Mouse (Mus musculus): ENCODE results near the gene Nsmf.
A peak's percentile ranks its signal among the peaks of the same experiment; 100 is the strongest.

The Nsmf gene

GRCm38 (mm10) chr2:25087842-25088241 lies 33.7 kb downstream of the Nsmf start:
- DNase-seq (ENCODE audit: low spot score): no peak

- no peak for DNase-seq (ENCODE audit: low spot score)
These were observed 34.5 kb downstream of the Nsmf start for GRCm38 (mm10) chr2:25088636-25089035.

- DNase-seq (ENCODE audit: low spot score): no peak
These were observed 40.6 kb downstream of the Nsmf start for GRCm38 (mm10) chr2:25094785-25095108.

GRCm38 (mm10) chr2:25095109-25095850 lies 41.1 kb downstream of the Nsmf start, which contains the start of gene Noxa1:
Gene Noxa1 (minus strand): TSS chr2:25095149.
- DNase-seq (ENCODE audit: low spot score): no peak

GRCm38 (mm10) chr2:25098005-25098615 lies 44.0 kb downstream of the Nsmf start:
- no peak for DNase-seq (ENCODE audit: low spot score)

- DNase-seq (ENCODE audit: low spot score): peak; percentile 65
These were observed 44.8 kb downstream of the Nsmf start for GRCm38 (mm10) chr2:25098956-25099355.

GRCm38 (mm10) chr2:25099703-25100102 lies 45.5 kb downstream of the Nsmf start:
- no peak for DNase-seq (ENCODE audit: low spot score)

- no peak for DNase-seq (ENCODE audit: low spot score)
These were observed 50.0 kb downstream of the Nsmf start for GRCm38 (mm10) chr2:25104122-25104521.

- DNase-seq (ENCODE audit: low spot score): no peak
These were observed 51.9 kb downstream of the Nsmf start for GRCm38 (mm10) chr2:25106045-25106444.

GRCm38 (mm10) chr2:25109487-25109886 lies 55.3 kb downstream of the Nsmf start:
- no peak for DNase-seq (ENCODE audit: low spot score)

- no peak for DNase-seq (ENCODE audit: low spot score)
These were observed 56.5 kb downstream of the Nsmf start for GRCm38 (mm10) chr2:25110505-25111183.

GRCm38 (mm10) chr2:25111184-25111791 lies 57.1 kb downstream of the Nsmf start:
- DNase-seq (ENCODE audit: low spot score): peak; percentile 10
